Mouse (Mus musculus): ENCODE results near the gene Shf. TPM values are rescaled to one million over a fixed set of nuclear protein-coding genes. Genes with fewer than 3 reads are reported as not detected.
"Not testable (repeated sequence)": the region's sequence is repeated elsewhere in the genome, so short reads cannot be mapped to it uniquely, and the experiment has no call there.

Shf gene
- polyA plus RNA-seq, 1 experiment from 2014 or later = 11.7 TPM

DNA sequence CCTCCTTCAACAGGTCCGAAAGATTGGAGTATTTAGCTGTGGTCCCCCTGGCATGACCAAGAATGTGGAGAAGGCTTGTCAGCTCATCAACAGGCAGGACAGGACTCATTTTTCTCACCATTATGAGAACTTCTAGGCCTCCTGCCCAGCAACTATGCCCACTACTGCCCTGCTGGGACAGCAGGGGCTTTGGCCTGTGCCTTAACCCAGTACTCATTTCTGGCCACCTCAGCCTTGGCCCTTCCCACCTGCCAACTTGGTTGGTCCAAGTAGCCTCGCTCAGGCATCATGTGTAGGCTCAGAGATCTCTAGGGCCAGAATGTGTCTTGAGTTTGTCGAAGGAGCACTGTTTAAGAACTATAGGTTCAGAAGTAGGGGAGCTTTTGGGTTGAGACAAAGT, 21.7 kb downstream of the Shf start:
- no peak overlapping the region for H3K9ac ChIP-seq (ENCODE audit: low read depth, low read length)
- WGBS = 88% methylated on average over 3 of the region's 3 CpGs
- no peaks in the 10 kb centered on the region for H3K36me3 ChIP-seq (ENCODE audit: control insufficient read depth, insufficient read depth, low read length)
- no peak overlapping the region for H3K4me3 ChIP-seq (ENCODE audit: low read depth, low read length)
- no peaks in the 10 kb centered on the region for H3K9me3 ChIP-seq (ENCODE audit: control insufficient read depth, low read length)
- peaks cover 12% of the 10 kb centered on the region; the same call in 1 of the 2 replicates for H3K4me1 ChIP-seq (replicated peaks; ENCODE audit: control insufficient read depth, insufficient read depth, low read length)
- no peak overlapping the region for H3K4me2 ChIP-seq (replicated peaks; ENCODE audit: low read depth, low read length)
- ATAC-seq (ENCODE audit: low FRiP score) (no peak), DNase-seq (ENCODE audit: low spot score) (no peak)
- H3K27me3 ChIP-seq (ENCODE audit: control insufficient read depth, insufficient read depth, low read length) = no peaks in the 10 kb centered on the region
- no peak overlapping the region for H3K27ac ChIP-seq (ENCODE audit: low read depth, low read length)

- not testable (repeated sequence) for H3K36me3 ChIP-seq (ENCODE audit: control insufficient read depth, insufficient read depth, low read length); H3K4me2 ChIP-seq (replicated peaks; ENCODE audit: low read depth, low read length); H3K27ac ChIP-seq (ENCODE audit: low read depth, low read length); ATAC-seq (ENCODE audit: low FRiP score); DNase-seq (ENCODE audit: low spot score); H3K9me3 ChIP-seq (ENCODE audit: control insufficient read depth, low read length); H3K4me1 ChIP-seq (replicated peaks; ENCODE audit: control insufficient read depth, insufficient read depth, low read length); H3K27me3 ChIP-seq (ENCODE audit: control insufficient read depth, insufficient read depth, low read length); H3K9ac ChIP-seq (ENCODE audit: low read depth, low read length); H3K4me3 ChIP-seq (ENCODE audit: low read depth, low read length)
- 90% methylated on average over 6 of the region's 6 CpGs for WGBS
Measured at GRCm38 (mm10) chr2:122346164-122346563, 22.8 kb downstream of the Shf start.

GRCm38 (mm10) chr2:122345106-122345893, 23.7 kb downstream of the Shf start:
- H3K36me3 ChIP-seq (ENCODE audit: control insufficient read depth, insufficient read depth, low read length) = no peaks in the 10 kb centered on the region
- H3K27ac ChIP-seq (ENCODE audit: low read depth, low read length) = no peak overlapping the region
- DNase-seq (ENCODE audit: low spot score) (no peak), ATAC-seq (ENCODE audit: low FRiP score) (no peak)
- H3K4me3 ChIP-seq (ENCODE audit: low read depth, low read length) = no peak overlapping the region
- peaks cover 8% of the 10 kb centered on the region; the same call in 1 of the 2 replicates for H3K4me1 ChIP-seq (replicated peaks; ENCODE audit: control insufficient read depth, insufficient read depth, low read length)
- H3K27me3 ChIP-seq (ENCODE audit: control insufficient read depth, insufficient read depth, low read length) = no peaks in the 10 kb centered on the region
- no peak overlapping the region for H3K9ac ChIP-seq (ENCODE audit: low read depth, low read length)
- no peak overlapping the region for H3K4me2 ChIP-seq (replicated peaks; ENCODE audit: low read depth, low read length)
- 87% methylated on average over 6 of the region's 6 CpGs for WGBS
- no peaks in the 10 kb centered on the region for H3K9me3 ChIP-seq (ENCODE audit: control insufficient read depth, low read length)

DNA sequence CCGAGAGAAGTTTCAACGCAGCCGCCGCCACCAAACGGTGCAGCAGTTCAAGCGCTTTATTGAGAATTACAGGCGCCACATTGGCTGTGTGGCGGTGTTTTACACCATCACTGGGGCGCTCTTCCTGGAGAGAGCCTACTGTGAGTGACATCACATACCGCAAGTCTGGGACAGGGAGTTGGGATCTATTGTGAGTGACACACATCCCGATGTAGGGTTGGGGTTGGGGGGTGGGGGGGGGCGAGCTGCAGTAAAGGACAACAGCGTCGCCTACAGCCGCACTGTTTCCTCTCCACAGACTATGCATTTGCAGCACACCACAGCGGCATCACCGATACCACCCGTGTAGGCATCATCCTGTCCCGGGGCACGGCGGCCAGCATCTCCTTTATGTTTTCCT, 31.7 kb downstream of the Shf start:
- Histone ChIP-seq H3K27me3 (ENCODE audit: control insufficient read depth, insufficient read depth, low read length) (no peaks in the 10 kb centered on the region), H3K4me2 (replicated peaks; ENCODE audit: low read depth, low read length) (no peak overlapping the region), H3K9ac (ENCODE audit: low read depth, low read length) (no peak overlapping the region), H3K36me3 (ENCODE audit: control insufficient read depth, insufficient read depth, low read length) (no peaks in the 10 kb centered on the region), H3K4me1 (replicated peaks; ENCODE audit: control insufficient read depth, insufficient read depth, low read length) (no peaks in the 10 kb centered on the region), H3K9me3 (ENCODE audit: control insufficient read depth, low read length) (no peaks in the 10 kb centered on the region), H3K27ac (ENCODE audit: low read depth, low read length) (no peak overlapping the region), H3K4me3 (ENCODE audit: low read depth, low read length) (no peak overlapping the region)
- WGBS = 64% methylated on average over 21 of the region's 21 CpGs
- DNase-seq (ENCODE audit: low spot score) (no peak), ATAC-seq (ENCODE audit: low FRiP score) (peak; percentile 49; the same call in 1 of the 2 replicates)

DNA sequence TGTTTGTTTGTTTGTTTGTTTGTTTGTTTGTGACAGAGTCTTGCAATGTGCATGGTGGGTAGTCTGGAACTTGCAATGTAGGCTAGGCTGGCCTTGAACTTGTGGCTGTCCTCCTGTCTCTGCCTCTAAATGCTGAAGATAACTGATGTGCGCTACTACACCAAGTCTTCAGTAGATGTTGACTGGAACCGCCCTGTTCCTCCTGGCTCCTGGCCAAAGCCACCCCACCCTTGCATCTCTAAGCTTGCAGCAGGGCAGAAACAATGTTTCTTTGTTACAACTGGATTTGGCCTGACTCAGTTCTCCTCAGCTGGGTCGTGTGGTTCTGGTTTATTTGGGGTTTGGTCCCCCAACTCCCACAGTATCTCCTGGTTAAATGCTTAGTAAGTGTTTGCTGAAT, 34.8 kb downstream of the Shf start:
- no peak overlapping the region for H3K4me2 ChIP-seq (replicated peaks; ENCODE audit: low read depth, low read length)
- no peak for ATAC-seq (ENCODE audit: low FRiP score)
- no peaks in the 10 kb centered on the region for H3K27me3 ChIP-seq (ENCODE audit: control insufficient read depth, insufficient read depth, low read length)
- H3K4me1 ChIP-seq (replicated peaks; ENCODE audit: control insufficient read depth, insufficient read depth, low read length) = no peaks in the 10 kb centered on the region
- DNase-seq (ENCODE audit: low spot score) = no peak
- no peak overlapping the region for H3K27ac ChIP-seq (ENCODE audit: low read depth, low read length)
- no peak overlapping the region for H3K4me3 ChIP-seq (ENCODE audit: low read depth, low read length)
- H3K9me3 ChIP-seq (ENCODE audit: control insufficient read depth, low read length) = no peaks in the 10 kb centered on the region
- WGBS = 84% methylated on average over 3 of the region's 3 CpGs
- no peaks in the 10 kb centered on the region for H3K36me3 ChIP-seq (ENCODE audit: control insufficient read depth, insufficient read depth, low read length)
- H3K9ac ChIP-seq (ENCODE audit: low read depth, low read length) = no peak overlapping the region

DNA sequence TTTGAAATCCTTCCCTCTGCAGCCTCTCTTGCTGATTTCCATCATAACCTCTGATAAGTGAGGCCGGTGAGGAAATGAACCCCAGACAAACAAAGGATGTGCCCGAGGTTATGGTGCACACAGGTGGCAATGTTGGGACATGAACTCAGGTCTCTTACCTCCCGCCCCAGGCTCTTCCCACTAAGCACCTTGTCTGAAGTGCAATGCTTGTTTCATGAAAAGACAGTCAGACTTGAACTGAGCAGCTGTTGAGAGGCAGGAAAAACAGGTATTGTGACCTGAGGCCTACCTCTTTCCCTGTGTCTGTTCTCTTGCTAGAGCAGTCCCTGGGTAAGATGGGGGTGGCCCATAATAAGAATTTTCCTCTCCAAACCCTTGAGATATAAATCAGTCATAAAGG, 36.7 kb downstream of the Shf start:
- Histone ChIP-seq H3K9me3 (ENCODE audit: control insufficient read depth, low read length) (no peaks in the 10 kb centered on the region), H3K4me3 (ENCODE audit: low read depth, low read length) (no peak overlapping the region), H3K36me3 (ENCODE audit: control insufficient read depth, insufficient read depth, low read length) (no peaks in the 10 kb centered on the region), H3K27me3 (ENCODE audit: control insufficient read depth, insufficient read depth, low read length) (no peaks in the 10 kb centered on the region), H3K27ac (ENCODE audit: low read depth, low read length) (no peak overlapping the region), H3K9ac (ENCODE audit: low read depth, low read length) (no peak overlapping the region), H3K4me1 (replicated peaks; ENCODE audit: control insufficient read depth, insufficient read depth, low read length) (no peaks in the 10 kb centered on the region), H3K4me2 (replicated peaks; ENCODE audit: low read depth, low read length) (no peak overlapping the region)
- WGBS = 90% methylated on average over 3 of the region's 3 CpGs
- DNase-seq (ENCODE audit: low spot score) = no peak
- ATAC-seq (ENCODE audit: low FRiP score) = no peak

- not testable (repeated sequence) for H3K9ac ChIP-seq (ENCODE audit: low read depth, low read length); H3K27ac ChIP-seq (ENCODE audit: low read depth, low read length); H3K9me3 ChIP-seq (ENCODE audit: control insufficient read depth, low read length); H3K4me3 ChIP-seq (ENCODE audit: low read depth, low read length); DNase-seq (ENCODE audit: low spot score); H3K36me3 ChIP-seq (ENCODE audit: control insufficient read depth, insufficient read depth, low read length); H3K27me3 ChIP-seq (ENCODE audit: control insufficient read depth, insufficient read depth, low read length); ATAC-seq (ENCODE audit: low FRiP score); H3K4me2 ChIP-seq (replicated peaks; ENCODE audit: low read depth, low read length); H3K4me1 ChIP-seq (replicated peaks; ENCODE audit: control insufficient read depth, insufficient read depth, low read length)
- 88% methylated on average over 4 of the region's 6 CpGs for WGBS
Measured at GRCm38 (mm10) chr2:122330317-122330716, 38.6 kb downstream of the Shf start.

- DNase-seq (ENCODE audit: low spot score) (no peak), ATAC-seq (ENCODE audit: low FRiP score) (no peak)
- no peak overlapping the region for H3K4me2 ChIP-seq (replicated peaks; ENCODE audit: low read depth, low read length)
- WGBS = 75% methylated on average over 3 of the region's 3 CpGs
- no peaks in the 10 kb centered on the region for H3K27me3 ChIP-seq (ENCODE audit: control insufficient read depth, insufficient read depth, low read length)
- no peak overlapping the region for H3K27ac ChIP-seq (ENCODE audit: low read depth, low read length)
- no peaks in the 10 kb centered on the region for H3K4me1 ChIP-seq (replicated peaks; ENCODE audit: control insufficient read depth, insufficient read depth, low read length)
- H3K4me3 ChIP-seq (ENCODE audit: low read depth, low read length) = no peak overlapping the region
- H3K9me3 ChIP-seq (ENCODE audit: control insufficient read depth, low read length) = no peaks in the 10 kb centered on the region
- H3K36me3 ChIP-seq (ENCODE audit: control insufficient read depth, insufficient read depth, low read length) = no peaks in the 10 kb centered on the region
- H3K9ac ChIP-seq (ENCODE audit: low read depth, low read length) = no peak overlapping the region
Measured at GRCm38 (mm10) chr2:122327986-122328385, 41.0 kb downstream of the Shf start.

DNA sequence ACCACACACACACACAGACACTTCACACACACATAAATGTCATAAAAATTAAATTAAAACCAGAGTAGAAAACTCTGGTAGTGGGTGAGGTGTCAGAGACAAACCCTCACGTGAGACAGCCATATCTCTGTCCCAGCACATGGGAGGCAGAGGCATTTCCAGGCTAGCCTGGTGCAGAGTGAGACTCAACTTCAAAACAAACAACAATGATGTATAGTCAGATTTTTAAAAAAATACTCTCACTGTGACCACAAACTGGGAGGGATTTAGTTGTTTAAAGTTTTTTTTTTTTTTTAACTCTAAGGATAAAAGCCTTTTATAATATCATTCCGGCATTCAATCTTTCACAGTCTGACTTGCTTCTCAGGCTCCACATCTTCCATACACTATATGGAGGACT, 43.6 kb downstream of the Shf start:
- Histone ChIP-seq H3K9ac (ENCODE audit: low read depth, low read length) (no peak overlapping the region), H3K27ac (ENCODE audit: low read depth, low read length) (no peak overlapping the region), H3K4me2 (replicated peaks; ENCODE audit: low read depth, low read length) (no peak overlapping the region), H3K4me1 (replicated peaks; ENCODE audit: control insufficient read depth, insufficient read depth, low read length) (no peaks in the 10 kb centered on the region), H3K9me3 (ENCODE audit: control insufficient read depth, low read length) (no peaks in the 10 kb centered on the region), H3K36me3 (ENCODE audit: control insufficient read depth, insufficient read depth, low read length) (no peaks in the 10 kb centered on the region), H3K4me3 (ENCODE audit: low read depth, low read length) (no peak overlapping the region), H3K27me3 (ENCODE audit: control insufficient read depth, insufficient read depth, low read length) (no peaks in the 10 kb centered on the region)
- no peak for ATAC-seq (ENCODE audit: low FRiP score)
- 83% methylated on average over 2 of the region's 2 CpGs for WGBS
- no peak for DNase-seq (ENCODE audit: low spot score)

Data from hindbrain, embryonic 11.5 days (tissue).